Comparison of ENCODE assay signal across 23 mouse cellular contexts in the genomic region with DNA sequence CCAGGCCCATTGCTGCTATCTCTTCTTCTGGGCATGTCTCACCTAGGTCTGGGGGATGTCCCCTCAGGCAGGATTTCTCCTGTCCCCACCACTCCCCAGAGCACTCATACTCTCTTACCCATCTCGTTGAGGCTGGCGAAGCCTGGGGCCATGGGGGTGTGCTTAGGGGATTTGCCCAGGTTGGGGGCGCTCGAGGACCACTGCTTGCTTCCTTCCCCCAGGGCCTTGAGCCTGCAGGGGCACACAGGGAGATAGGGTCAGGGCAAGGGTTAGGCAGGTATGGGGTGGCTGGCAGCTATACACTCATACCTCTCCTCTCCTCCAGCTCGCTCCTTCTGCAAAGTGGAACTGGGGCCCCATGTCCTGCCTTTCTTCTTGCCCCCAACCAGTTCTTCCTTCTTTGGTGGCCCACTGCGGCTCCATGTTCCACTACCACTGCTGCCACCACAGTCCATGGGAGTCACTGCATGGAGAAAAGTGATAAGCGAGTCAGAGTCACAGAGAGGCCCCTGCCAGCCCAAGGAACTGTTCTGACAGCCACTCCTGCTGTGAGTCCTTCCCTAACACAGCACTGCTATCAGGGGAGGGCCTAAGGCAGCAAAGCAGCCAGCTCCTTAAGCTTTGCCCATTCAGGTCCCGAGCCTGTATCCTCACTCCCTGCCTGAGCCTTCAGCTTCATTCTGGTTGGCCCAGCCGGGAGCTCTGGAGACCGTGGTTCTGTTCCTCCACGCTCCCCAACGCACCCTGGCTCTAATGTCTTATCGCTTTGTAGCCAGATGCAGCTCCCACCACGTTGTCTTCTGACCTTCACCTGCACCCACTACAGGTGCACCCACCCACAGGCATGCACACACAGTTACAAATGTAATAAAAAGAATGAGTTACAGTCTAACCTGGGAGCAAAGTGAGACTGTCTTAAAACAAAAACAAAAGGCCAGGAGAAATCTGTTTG. TPM values are rescaled to one million over a fixed set of nuclear protein-coding genes. Genes with fewer than 3 reads are reported as not detected.
A peak's percentile ranks its signal among the peaks of the same experiment; 100 is the strongest.
DNase-seq lines count a peak whose midpoint lies in the region; ATAC-seq and TF ChIP-seq lines count a peak whose summit lies in the region.
"Had no signal": no experiment of that assay in that cellular context is flagged by ENCODE, and none has a peak within 500 bp of the region (broad histone marks: within the 10 kb centered on the region; RNA-seq: fewer than 3 reads in every experiment).

No protein-coding gene starts in this region.

- WGBS in liver, embryonic 15.5 days (ENCODE audit: insufficient replicate concordance) = 24% methylated on average over 14 of the region's 14 CpGs

- H3K4me2 ChIP-seq in liver, embryonic 15.5 days = peak overlapping the region; percentile 43
- H3K4me2 ChIP-seq: hindbrain, embryonic 12.5 days; neural tube, embryonic 15.5 days had no signal

- H3K79me2 ChIP-seq in MEL (ENCODE audit: control insufficient read depth, insufficient read depth, low read length, poor library complexity) = no peaks in the 10 kb centered on the region

- H3K4me1 ChIP-seq in MEL (ENCODE audit: control insufficient read depth in 1 of 2, insufficient read depth in 2 of 2, low read length in 2 of 2) = no peaks in the 10 kb centered on the region
- peaks cover 18% of the 10 kb centered on the region for H3K4me1 ChIP-seq in liver, embryonic 15.5 days (replicated peaks)

- no peak overlapping the region for H3K9ac ChIP-seq in MEL (ENCODE audit: control insufficient read depth, low read depth, low read length, poor library complexity, severe bottlenecking)
- H3K9ac ChIP-seq in liver, embryonic 15.5 days = no peak overlapping the region
- H3K9ac ChIP-seq: hindbrain, embryonic 12.5 days; neural tube, embryonic 15.5 days had no signal

- TF ChIP-seq EP300 in MEL (IDR thresholded peaks at IDR 0.05; ENCODE audit: low read depth in 1 of 2, low read length in 2 of 2) = no peak

- no peak for TF ChIP-seq RAD21 in MEL (IDR thresholded peaks at IDR 0.05; ENCODE audit: low read depth, low read length)

- no peak overlapping the region for H3K4me3 ChIP-seq in MEL (ENCODE audit: control insufficient read depth in 1 of 2, insufficient read depth in 1 of 2, low read depth in 2 of 2, low read length in 2 of 2)
- H3K4me3 ChIP-seq in liver, embryonic 15.5 days (replicated peaks) = no peak overlapping the region
- H3K4me3 ChIP-seq: hindbrain, embryonic 12.5 days; midbrain, embryonic 10.5 days; neural tube, embryonic 15.5 days had no signal

- no peak for TF ChIP-seq POLR2A in MEL (IDR thresholded peaks at IDR 0.05; ENCODE audit: control insufficient read depth in 1 of 2, insufficient read depth in 1 of 2, low read depth in 1 of 2, low read length in 2 of 2, poor library complexity in 1 of 2)

- peak; percentile 40 to 59 for DNase-seq in left cerebral cortex, postnatal 25 days (ENCODE audit: low spot score in 2 of 2)
- DNase-seq in left cerebral cortex, adult 9 months (ENCODE audit: low spot score in 2 of 2) = no peak
- peak; percentile 26 for DNase-seq in MEL (ENCODE audit: low read depth, low spot score)
- DNase-seq in brain, adult 2 months (ENCODE audit: low read depth, low spot score) = peak; percentile 67
- no peak for DNase-seq in thymus, adult 18-20 months
- DNase-seq: adrenal gland, adult 8-10 months; cerebellum, adult 9-10 months; heart, adult 18-20 months; retina, postnatal 1 day; thymus, postnatal 25 days had no signal

- H3K9me3 ChIP-seq in MEL (replicated peaks; ENCODE audit: insufficient read depth, low read length) = no peaks in the 10 kb centered on the region
- H3K9me3 ChIP-seq in liver, embryonic 15.5 days (replicated peaks) = no peaks in the 10 kb centered on the region
- H3K9me3 ChIP-seq: hindbrain, embryonic 12.5 days; midbrain, embryonic 10.5 days; neural tube, embryonic 15.5 days had no signal

- no peak for TF ChIP-seq CTCF in MEL (IDR thresholded peaks at IDR 0.05 in 2 of 3, conservative IDR thresholded peaks at IDR 0.05 in 1 of 3; ENCODE audit: control insufficient read depth in 1 of 3, insufficient read depth in 1 of 3, low read depth in 2 of 3, low read length in 3 of 3, poor library complexity in 1 of 3, severe bottlenecking in 1 of 3)

- ATAC-seq in liver, embryonic 15.5 days (ENCODE audit: insufficient read depth) = peak; percentile 76
- no peak for ATAC-seq in granulocyte monocyte progenitor cell, adult 5-6 weeks (replicated peaks; ENCODE audit: poor library complexity, severe bottlenecking)
- ATAC-seq: CD4-positive, CD25-positive, alpha-beta regulatory T cell, adult 4 months; intestine, embryonic 16.5 days; lung, postnatal 0 days; Patski had no signal

- H3K27me3 ChIP-seq in MEL (ENCODE audit: control insufficient read depth in 1 of 2, insufficient read depth in 2 of 2, low read length in 2 of 2) = no peaks in the 10 kb centered on the region
- peaks cover 72% of the 10 kb centered on the region for H3K27me3 ChIP-seq in liver, embryonic 15.5 days

- no peaks in the 10 kb centered on the region for H3K36me3 ChIP-seq in MEL (ENCODE audit: control insufficient read depth in 1 of 2, insufficient read depth in 2 of 2, low read length in 2 of 2)
- H3K36me3 ChIP-seq in liver, embryonic 15.5 days (replicated peaks) = no peaks in the 10 kb centered on the region

- intact Hi-C loops in left cerebral cortex, postnatal 25 days (cut with DNase I) = no loop called here

- H3K27ac ChIP-seq in MEL (ENCODE audit: control insufficient read depth, low read depth, low read length) = no peak overlapping the region
- H3K27ac ChIP-seq in liver, embryonic 15.5 days (replicated peaks) = no peak overlapping the region
- H3K27ac ChIP-seq: hindbrain, embryonic 12.5 days; kidney, postnatal 0 days; midbrain, embryonic 10.5 days; neural tube, embryonic 15.5 days; stomach, postnatal 0 days had no signal

TF ChIP-seq in MEL, 35 proteins besides CTCF, POLR2A, EP300 and RAD21:
- TF ChIP-seq GABPA (IDR thresholded peaks at IDR 0.05; ENCODE audit: low read depth, low read length) (no peak), TCF12 (IDR thresholded peaks at IDR 0.05; ENCODE audit: low read depth, low read length) (no peak), CHD1 (IDR thresholded peaks at IDR 0.05; ENCODE audit: low read depth, low read length) (no peak), SIN3A (IDR thresholded peaks at IDR 0.05; ENCODE audit: low read length) (no peak), USF2 (IDR thresholded peaks at IDR 0.05; ENCODE audit: borderline replicate concordance in 1 of 2, insufficient read depth in 1 of 2, low read depth in 1 of 2, low read length in 2 of 2) (no peak), MYB (IDR thresholded peaks at IDR 0.05; ENCODE audit: low read depth, low read length) (no peak), TBP (IDR thresholded peaks at IDR 0.05; ENCODE audit: low read depth, low read length) (no peak), ZC3H11A (IDR thresholded peaks at IDR 0.05; ENCODE audit: low read depth, low read length) (no peak), BHLHE40 (IDR thresholded peaks at IDR 0.05; ENCODE audit: borderline replicate concordance, low read depth, low read length) (no peak), UBTF (IDR thresholded peaks at IDR 0.05; ENCODE audit: borderline replicate concordance, insufficient read depth, low read depth, low read length) (no peak), RCOR1 (IDR thresholded peaks at IDR 0.05; ENCODE audit: low read depth, low read length) (no peak), MYC (IDR thresholded peaks at IDR 0.05; ENCODE audit: low read depth, low read length) (no peak), POLR2AphosphoS5 (IDR thresholded peaks at IDR 0.05; ENCODE audit: borderline replicate concordance, low read depth, low read length) (no peak), KAT2A (conservative IDR thresholded peaks at IDR 0.05; ENCODE audit: low read depth, low read length) (no peak), MEF2A (IDR thresholded peaks at IDR 0.05; ENCODE audit: extremely low read depth, insufficient replicate concordance, low read depth, low read length, poor library complexity, severe bottlenecking) (no peak)
TF ChIP-seq in MEL: peak in this region for 0.

RNA-seq across cellular contexts. Expression of a gene that starts 5.3 kb away (rescaled TPM):
- total RNA-seq in left cerebral cortex, postnatal 25 days (2021) = 100 to 1,000 TPM; 137 to 140 TPM
- total RNA-seq in MEL (2012; rRNA removed) = 0.13 and 0.19 TPM in 2 replicates
- polyA plus RNA-seq in MEL (2012; ENCODE audit: insufficient read depth in 1 of 2, insufficient read length in 2 of 2, low read depth in 1 of 2, low replicate concordance in 2 of 2, missing spikeins in 1 of 2) = under 1 TPM in 1 of 2 experiments, not detected in 1; 0.19 TPM
- 0.05 TPM in 1 of 2 replicates, not detected in the other for polyA plus RNA-seq in liver, embryonic 15.5 days (2015; fragmentation: Nextera tagmentation; extraction: Ambion mirVana)
- not detected in 2 replicates for total RNA-seq in granulocyte monocyte progenitor cell, adult 5-6 weeks (2014; fragmentation: Nextera tagmentation)
- not detected in 2 replicates for total RNA-seq in granulocyte monocyte progenitor cell, adult 5-6 weeks (2017)
- total RNA-seq: adrenal gland, adult 8-10 months; heart, adult 18-20 months had no signal
- polyA plus RNA-seq: CD4-positive, CD25-positive, alpha-beta regulatory T cell, adult 4 months; heart, postnatal 0 days; kidney, postnatal 0 days; lung, postnatal 0 days; spleen, adult 2 months had no signal

RNA-seq across cellular contexts. Expression of a gene that starts 15.4 kb away (rescaled TPM):
- 100 to 1,000 TPM; 225 to 229 TPM for total RNA-seq in left cerebral cortex, postnatal 25 days (2021)
- total RNA-seq in MEL (2012; rRNA removed) = 22.0 and 24.8 TPM in 2 replicates
- 10 to 100 TPM in 1 of 2 experiments, not detected in 1; 33.3 TPM for polyA plus RNA-seq in MEL (2012; ENCODE audit: insufficient read depth in 1 of 2, insufficient read length in 2 of 2, low read depth in 1 of 2, low replicate concordance in 2 of 2, missing spikeins in 1 of 2)
- polyA plus RNA-seq in liver, embryonic 15.5 days (2015; fragmentation: Nextera tagmentation; extraction: Ambion mirVana) = 1.5 TPM in 2 replicates
- total RNA-seq in granulocyte monocyte progenitor cell, adult 5-6 weeks (2014; fragmentation: Nextera tagmentation) = 3.2 and 3.5 TPM in 2 replicates
- 4.9 and 5.0 TPM in 2 replicates for total RNA-seq in granulocyte monocyte progenitor cell, adult 5-6 weeks (2017)

RNA-seq across cellular contexts. Expression of a gene that starts 30.2 kb away (rescaled TPM):
- 10 to 100 TPM in 1 of 2 experiments, 1 to 10 TPM in 1; 9.4 to 10.5 TPM for total RNA-seq in left cerebral cortex, postnatal 25 days (2021)
- total RNA-seq in MEL (2012; rRNA removed) = 1.6 and 1.9 TPM in 2 replicates
- polyA plus RNA-seq in MEL (2012; ENCODE audit: insufficient read depth in 1 of 2, insufficient read length in 2 of 2, low read depth in 1 of 2, low replicate concordance in 2 of 2, missing spikeins in 1 of 2) = 1 to 10 TPM in 1 of 2 experiments, not detected in 1; 2.3 TPM
- 0.38 and 0.91 TPM in 2 replicates for polyA plus RNA-seq in liver, embryonic 15.5 days (2015; fragmentation: Nextera tagmentation; extraction: Ambion mirVana)
- 0.66 and 1.7 TPM in 2 replicates for total RNA-seq in granulocyte monocyte progenitor cell, adult 5-6 weeks (2014; fragmentation: Nextera tagmentation)
- 0.69 and 7.9 TPM in 2 replicates for total RNA-seq in granulocyte monocyte progenitor cell, adult 5-6 weeks (2017)

Comparison
In these comparisons a context has a peak if more than half of its experiments do, and no peak if none do; other contexts are left out.
1. DNase-seq: peak in left cerebral cortex, postnatal 25 days (2 of 2), MEL (single experiment) and brain, adult 2 months (single experiment); none in left cerebral cortex, adult 9 months (0 of 2) and thymus, adult 18-20 months (0 of 2).
2. RNA of a gene that starts 5.3 kb away (total RNA-seq): 137 to 140 TPM in left cerebral cortex, postnatal 25 days; 0.13 to 0.19 TPM in MEL and not detected in granulocyte monocyte progenitor cell, adult 5-6 weeks; every median in the first group is over 100 times any median in the second.